Mouse (Mus musculus) c-Kit-positive CD71-positive TER-119-positive erythroid progenitor cells, embryonic 14.5 days (primary cell): ENCODE measurements around the gene Zzef1.

Source experiments
- DNase-seq: peaks from one replicate; pipeline ENCODE4 v3.0.0-alpha.2; 2013; ENCODE audit warnings: low spot score

Zzef1 gene

DNA sequence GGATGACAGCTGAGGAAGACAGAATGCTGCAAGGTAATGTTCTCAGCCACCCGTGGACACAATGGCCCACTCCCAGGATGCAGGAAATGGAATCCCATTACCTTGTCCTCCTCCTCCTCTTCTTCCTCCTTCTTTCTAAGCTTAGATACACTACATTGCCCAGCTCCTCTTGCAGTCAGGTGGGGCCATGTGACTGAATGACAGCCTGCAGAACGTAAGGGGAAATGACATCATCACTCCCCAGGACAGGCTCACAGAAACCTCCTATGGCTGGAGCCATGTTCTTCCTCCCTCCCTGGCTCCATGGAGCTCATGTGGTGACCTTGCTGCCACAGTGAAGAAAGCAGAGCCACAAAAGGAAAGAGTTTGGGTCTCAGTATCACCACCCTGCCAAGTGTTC, 161.3 kb downstream of the Zzef1 start:
- DNase-seq: no peak

GRCm38 (mm10) chr11:72959924-72960679, 164.1 kb downstream of the Zzef1 start:
- DNase-seq: no peak

- DNase-seq: no peak
Observed at GRCm38 (mm10) chr11:72960723-72961071, 164.7 kb downstream of the Zzef1 start.

DNA sequence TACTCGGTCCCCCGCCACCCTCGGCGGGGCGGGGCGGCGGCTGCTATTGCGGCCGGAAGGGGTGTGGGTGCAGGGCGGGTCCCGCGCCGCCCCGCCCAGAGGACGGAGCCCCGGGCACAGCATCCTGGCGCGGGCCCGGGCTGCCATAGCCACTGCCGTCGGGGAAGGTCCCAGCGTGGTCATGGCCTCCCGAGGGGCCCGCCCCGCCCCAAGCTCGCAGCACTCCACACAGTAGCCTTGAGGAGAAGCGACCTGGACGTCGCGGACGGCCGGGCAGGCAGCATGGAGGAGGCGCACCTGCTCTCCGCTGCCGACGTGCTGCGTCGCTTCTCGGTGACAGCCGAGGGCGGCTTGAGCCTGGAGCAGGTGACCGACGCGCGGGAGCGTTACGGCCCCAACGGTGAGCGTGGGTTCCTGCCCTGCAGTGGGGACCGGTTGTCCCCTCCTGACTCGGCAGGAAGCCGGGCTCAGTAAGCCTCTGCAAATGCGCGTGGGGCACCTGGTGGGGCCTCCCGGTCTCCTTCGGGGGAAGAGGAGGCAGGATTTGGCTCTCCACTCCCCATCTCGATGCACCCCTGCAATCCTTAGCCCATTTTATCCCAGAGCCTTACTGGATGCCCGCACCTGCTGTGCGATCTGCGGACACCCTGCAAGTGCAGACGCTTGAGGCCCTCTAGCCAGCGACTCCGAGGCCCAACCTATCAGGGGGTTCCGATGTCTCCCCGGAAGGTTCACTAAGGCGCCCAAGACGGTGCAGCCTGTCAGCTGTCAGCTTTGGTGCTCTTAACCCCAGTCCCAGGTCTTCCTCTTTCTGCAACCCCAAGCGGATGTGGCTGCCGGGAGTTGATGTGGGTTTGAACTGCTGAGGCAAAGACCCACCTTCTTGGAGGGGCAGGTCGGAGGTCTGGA, 165.3 kb downstream of the Zzef1 start, which contains the start of gene Atp2a3:
Gene Atp2a3 (plus strand): TSS at position 98 of the 909 bp plus-strand sequence.
- peak; percentile 24 for DNase-seq

GRCm38 (mm10) chr11:72962378-72962777, 166.4 kb downstream of the Zzef1 start:
- DNase-seq: no peak

DNA sequence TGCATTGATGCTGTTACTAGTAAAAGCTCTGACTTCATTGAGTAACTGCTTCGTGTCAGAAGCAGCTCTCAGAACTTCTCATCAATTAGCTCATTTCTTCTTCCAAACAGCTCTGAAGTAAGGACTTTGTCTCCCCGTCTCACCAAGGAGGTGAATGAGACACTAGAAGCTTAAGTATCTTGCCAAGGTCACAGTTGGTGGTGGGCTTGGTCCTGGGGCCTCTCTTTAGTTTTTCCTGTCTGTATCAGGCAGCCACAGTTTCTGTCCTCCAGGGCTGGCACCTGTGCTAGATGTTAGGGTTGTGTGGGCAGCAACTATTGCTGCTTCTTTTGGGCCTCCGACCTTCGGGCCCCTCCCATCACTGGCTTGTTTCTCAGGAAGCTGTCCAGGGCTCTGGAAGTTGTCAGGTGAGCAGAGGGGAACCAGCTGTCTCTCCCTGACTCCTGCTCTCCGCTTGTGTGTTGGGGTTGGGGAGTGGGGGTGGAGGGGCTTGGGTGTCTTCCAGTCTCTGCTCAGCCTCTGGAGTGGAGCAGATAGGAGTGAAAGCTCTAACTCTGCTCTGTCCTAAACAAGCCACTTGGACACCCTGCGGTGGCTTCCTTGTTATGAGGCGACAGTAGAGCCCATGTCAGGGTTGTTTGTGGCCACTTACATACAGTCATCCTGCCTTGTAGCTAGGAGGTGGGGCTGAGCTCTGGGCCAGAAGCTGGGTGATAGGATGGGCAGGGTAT, 167.2 kb downstream of the Zzef1 start:
- DNase-seq: no peak

DNA sequence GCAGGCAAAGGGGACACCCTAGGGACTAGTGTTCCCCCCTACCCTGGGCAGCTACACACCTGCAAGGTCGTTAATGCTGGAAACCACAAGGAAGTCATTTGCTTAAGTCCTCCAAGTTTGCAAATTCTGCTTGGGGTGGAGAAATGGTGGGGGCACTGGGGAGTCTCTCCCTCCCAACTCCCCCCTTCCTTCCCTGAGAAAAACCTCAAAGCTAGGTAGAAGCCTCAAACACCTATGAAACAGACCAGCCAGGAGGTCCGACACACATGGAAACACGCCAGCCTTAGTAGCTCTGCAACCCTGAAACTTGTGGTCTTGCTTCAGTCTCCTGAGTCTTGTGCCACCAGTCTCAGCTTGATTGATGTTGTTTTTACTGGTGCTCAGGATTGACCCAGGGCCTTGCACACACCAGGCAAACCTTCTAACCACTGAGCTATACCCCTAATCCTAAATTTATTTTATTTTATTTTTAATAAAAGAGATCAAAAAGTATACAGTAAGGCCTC, 167.8 kb downstream of the Zzef1 start:
- no peak for DNase-seq

GRCm38 (mm10) chr11:72974995-72975503, 179.0 kb downstream of the Zzef1 start:
- DNase-seq: no peak
